Mouse (Mus musculus) neural tube, embryonic 13.5 days (tissue): Measurements from ENCODE around the gene Muc2. TPM values are rescaled to one million over a fixed set of nuclear protein-coding genes. Genes with fewer than 3 reads are reported as not detected.

Source experiments
- ATAC-seq: fragments of 200-750 bp; cut with Nextera tagmentation; 2 replicates; pipeline ENCODE4 v1.8.0; 2017; ENCODE audit warnings: low read depth, mild to moderate bottlenecking, moderate TSS enrichment, moderate library complexity
- H3K27ac ChIP-seq: fragments of 300-500 bp; sonication (generic); replicated peaks from 2 replicates; pipeline ENCODE4 v1.5.1; 2015; ENCODE audit warnings: moderate library complexity, mild to moderate bottlenecking, inconsistent platforms
- H3K27me3 ChIP-seq: fragments of 300-500 bp; sonication (generic); 2 replicates; pipeline ENCODE4 v1.6.1; 2015; ENCODE audit warnings: mild to moderate bottlenecking, inconsistent platforms
- H3K36me3 ChIP-seq: fragments of 300-500 bp; sonication (generic); 2 replicates; pipeline ENCODE4 v1.6.1; 2015; ENCODE audit warnings: mild to moderate bottlenecking, inconsistent platforms
- H3K4me1 ChIP-seq: fragments of 300-500 bp; sonication (generic); replicated peaks from 2 replicates; pipeline ENCODE4 v1.6.1; 2015; ENCODE audit warnings: inconsistent platforms
- H3K4me2 ChIP-seq: fragments of 300-500 bp; sonication (generic); 2 replicates; pipeline ENCODE4 v1.6.1; 2015; ENCODE audit warnings: inconsistent platforms, mild to moderate bottlenecking, moderate library complexity
- H3K4me3 ChIP-seq: fragments of 300-500 bp; sonication (generic); 2 replicates; pipeline ENCODE4 v1.5.1; 2015; ENCODE audit warnings: mild to moderate bottlenecking, inconsistent platforms
- H3K9ac ChIP-seq: fragments of 300-500 bp; sonication (generic); 2 replicates; pipeline ENCODE4 v1.6.1; 2015; ENCODE audit warnings: moderate library complexity, mild to moderate bottlenecking, inconsistent platforms
- H3K9me3 ChIP-seq: fragments of 300-500 bp; sonication (generic); 2 replicates; pipeline ENCODE4 v1.6.1; 2016; ENCODE audit warnings: inconsistent platforms
- WGBS: fragments of 180-500 bp; shearing (Covaris S2); methylation state at CpG from one replicate; pipeline ENCODE4 v1.1.7; 2015; 5-methylcytosine and 5-hydroxymethylcytosine counted together
- polyA plus RNA-seq: library from polyadenylated mRNA; unstranded; fragments of >200 nt; fragmentation: Nextera tagmentation; extraction: Ambion mirVana; gene quantifications from 2 replicates; pipeline ENCODE4 v1.2.1, GENCODE M21; 2015

Muc2 gene
- polyA plus RNA-seq, 1 experiment from 2014 or later = 0.81 TPM

DNA sequence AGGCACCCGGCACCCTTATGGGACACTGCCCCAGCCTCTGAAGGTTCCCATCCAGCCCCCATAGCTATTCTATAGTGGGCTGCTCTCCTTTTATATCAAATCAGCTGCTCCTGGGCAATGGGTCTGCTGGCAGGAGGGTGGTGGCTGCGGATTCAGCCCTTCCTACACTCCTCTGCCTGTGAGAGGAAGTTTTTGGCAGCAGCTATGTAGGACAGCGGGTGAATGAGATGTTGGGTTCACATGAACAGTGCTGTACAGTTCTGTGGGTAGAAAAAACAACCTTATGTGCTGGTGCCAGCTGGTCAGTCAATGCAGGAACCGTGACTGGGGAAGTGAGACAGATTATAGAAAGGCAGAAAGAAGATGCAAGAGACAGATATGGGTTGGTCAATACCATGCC is 11.2 kb upstream of the Muc2 start:
- no peak overlapping the region for H3K9ac ChIP-seq
- H3K4me3 ChIP-seq = no peak overlapping the region
- no peak overlapping the region for H3K4me2 ChIP-seq
- 81% methylated on average over 4 of the region's 4 CpGs for WGBS
- no peak overlapping the region for H3K27ac ChIP-seq
- H3K4me1 ChIP-seq = no peaks in the 10 kb centered on the region
- no peaks in the 10 kb centered on the region for H3K27me3 ChIP-seq
- no peaks in the 10 kb centered on the region for H3K36me3 ChIP-seq
- no peak for ATAC-seq
- H3K9me3 ChIP-seq = no peaks in the 10 kb centered on the region

DNA sequence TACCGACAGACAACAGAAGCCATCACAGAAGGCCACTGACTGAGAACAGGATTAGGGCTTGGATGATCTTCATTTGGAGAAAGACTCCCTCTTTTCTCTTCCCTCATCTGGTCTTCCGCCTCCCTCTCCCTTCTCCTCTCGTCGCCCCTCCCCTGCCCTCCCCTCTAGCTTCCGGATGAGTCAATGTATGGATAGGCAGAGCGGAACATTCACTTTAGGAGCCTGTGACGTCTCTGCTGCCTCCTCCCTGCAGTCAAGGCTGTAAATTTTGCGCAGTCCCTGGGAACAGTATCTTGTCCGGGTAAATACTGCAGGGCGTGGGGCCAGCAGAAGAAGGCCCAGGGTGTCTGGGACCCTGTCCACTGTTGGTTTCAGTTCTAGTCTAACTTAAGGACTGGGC is 2.8 kb upstream of the Muc2 start:
- H3K9ac ChIP-seq = no peak overlapping the region
- H3K4me1 ChIP-seq = no peaks in the 10 kb centered on the region
- H3K27ac ChIP-seq = no peak overlapping the region
- H3K4me3 ChIP-seq = no peak overlapping the region
- H3K36me3 ChIP-seq = no peaks in the 10 kb centered on the region
- WGBS = 45% methylated on average over 10 of the region's 10 CpGs
- no peak for ATAC-seq
- no peaks in the 10 kb centered on the region for H3K9me3 ChIP-seq
- H3K4me2 ChIP-seq = no peak overlapping the region
- no peaks in the 10 kb centered on the region for H3K27me3 ChIP-seq

DNA sequence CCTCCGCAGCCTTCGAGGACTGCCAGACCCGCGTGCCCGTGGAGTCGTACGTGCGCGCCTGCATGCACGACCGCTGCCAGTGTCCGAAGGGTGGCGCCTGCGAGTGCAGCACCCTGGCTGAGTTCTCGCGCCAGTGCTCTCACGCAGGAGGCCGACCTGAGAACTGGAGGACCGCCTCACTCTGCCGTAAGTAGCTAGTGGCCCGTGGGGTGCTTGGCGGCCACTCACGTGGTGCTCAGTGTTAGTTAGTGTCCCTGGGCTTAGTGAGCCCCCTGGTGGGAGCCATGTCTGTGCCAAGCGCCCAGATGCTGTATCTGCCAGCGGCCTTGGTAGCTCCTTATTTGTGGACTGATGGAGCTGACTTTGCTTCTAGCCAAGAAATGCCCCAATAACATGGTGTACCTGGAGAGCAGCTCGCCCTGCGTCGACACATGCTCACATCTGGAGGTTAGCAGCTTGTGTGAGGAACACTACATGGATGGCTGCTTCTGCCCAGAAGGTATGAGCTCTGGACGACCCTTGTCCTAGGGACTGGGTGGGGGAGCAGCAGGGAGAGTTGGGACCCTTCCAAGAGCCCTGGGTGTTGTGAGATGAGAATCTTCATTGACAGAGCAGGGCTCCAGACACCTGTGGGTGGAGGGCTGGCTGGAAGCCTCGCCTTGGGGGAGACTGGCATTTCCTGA is 3.6 kb downstream of the Muc2 start:
- H3K9ac ChIP-seq = no peak overlapping the region
- no peaks in the 10 kb centered on the region for H3K9me3 ChIP-seq
- no peak for ATAC-seq
- no peak overlapping the region for H3K27ac ChIP-seq
- no peaks in the 10 kb centered on the region for H3K36me3 ChIP-seq
- no peaks in the 10 kb centered on the region for H3K4me1 ChIP-seq
- no peaks in the 10 kb centered on the region for H3K27me3 ChIP-seq
- 50% methylated on average over 30 of the region's 30 CpGs for WGBS
- H3K4me3 ChIP-seq = no peak overlapping the region
- peak overlapping the region; percentile 43 for H3K4me2 ChIP-seq

DNA sequence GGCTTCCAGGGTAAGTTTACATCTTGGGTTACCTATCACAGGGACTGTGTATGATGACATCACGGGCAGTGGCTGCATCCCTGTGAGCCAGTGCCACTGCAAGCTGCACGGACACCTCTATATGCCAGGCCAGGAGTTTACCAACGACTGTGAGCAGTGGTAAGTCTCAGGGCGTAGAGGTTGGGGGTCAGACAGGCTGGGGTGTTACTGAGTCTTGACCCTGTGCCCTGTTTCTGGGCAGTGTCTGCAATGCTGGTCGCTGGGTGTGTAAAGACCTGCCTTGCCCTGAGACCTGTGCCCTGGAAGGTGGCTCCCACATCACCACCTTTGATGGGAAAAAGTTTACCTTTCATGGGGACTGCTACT is 4.1 kb downstream of the Muc2 start:
- no peak overlapping the region for H3K4me2 ChIP-seq
- no peak overlapping the region for H3K9ac ChIP-seq
- no peaks in the 10 kb centered on the region for H3K4me1 ChIP-seq
- WGBS = 79% methylated on average over 5 of the region's 5 CpGs
- ATAC-seq = no peak
- H3K36me3 ChIP-seq = no peaks in the 10 kb centered on the region
- H3K9me3 ChIP-seq = no peaks in the 10 kb centered on the region
- H3K27me3 ChIP-seq = no peaks in the 10 kb centered on the region
- H3K4me3 ChIP-seq = no peak overlapping the region
- H3K27ac ChIP-seq = no peak overlapping the region

DNA sequence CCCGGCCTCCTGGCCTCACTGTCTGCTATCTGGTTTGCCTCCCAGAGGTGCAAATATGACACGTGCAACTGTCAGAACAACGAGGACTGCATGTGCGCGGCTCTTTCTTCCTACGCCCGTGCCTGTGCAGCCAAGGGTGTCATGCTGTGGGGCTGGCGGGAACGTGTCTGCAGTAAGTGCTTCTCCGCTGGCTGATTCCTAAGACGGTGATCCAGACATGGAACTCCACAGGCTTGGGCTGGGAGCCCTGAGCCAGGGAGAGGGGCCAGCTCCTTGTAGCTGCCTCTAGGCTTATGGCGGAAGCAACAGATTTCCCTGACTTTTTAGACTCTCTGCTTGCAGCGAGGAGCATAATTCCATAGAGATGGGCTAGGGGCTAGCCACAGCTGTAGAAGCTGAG is 6.4 kb downstream of the Muc2 start:
- Histone ChIP-seq H3K36me3 (no peaks in the 10 kb centered on the region), H3K9ac (no peak overlapping the region), H3K4me1 (no peaks in the 10 kb centered on the region), H3K27ac (no peak overlapping the region), H3K4me3 (no peak overlapping the region), H3K9me3 (no peaks in the 10 kb centered on the region), H3K27me3 (no peaks in the 10 kb centered on the region), H3K4me2 (no peak overlapping the region)
- ATAC-seq = no peak
- 83% methylated on average over 13 of the region's 13 CpGs for WGBS

DNA sequence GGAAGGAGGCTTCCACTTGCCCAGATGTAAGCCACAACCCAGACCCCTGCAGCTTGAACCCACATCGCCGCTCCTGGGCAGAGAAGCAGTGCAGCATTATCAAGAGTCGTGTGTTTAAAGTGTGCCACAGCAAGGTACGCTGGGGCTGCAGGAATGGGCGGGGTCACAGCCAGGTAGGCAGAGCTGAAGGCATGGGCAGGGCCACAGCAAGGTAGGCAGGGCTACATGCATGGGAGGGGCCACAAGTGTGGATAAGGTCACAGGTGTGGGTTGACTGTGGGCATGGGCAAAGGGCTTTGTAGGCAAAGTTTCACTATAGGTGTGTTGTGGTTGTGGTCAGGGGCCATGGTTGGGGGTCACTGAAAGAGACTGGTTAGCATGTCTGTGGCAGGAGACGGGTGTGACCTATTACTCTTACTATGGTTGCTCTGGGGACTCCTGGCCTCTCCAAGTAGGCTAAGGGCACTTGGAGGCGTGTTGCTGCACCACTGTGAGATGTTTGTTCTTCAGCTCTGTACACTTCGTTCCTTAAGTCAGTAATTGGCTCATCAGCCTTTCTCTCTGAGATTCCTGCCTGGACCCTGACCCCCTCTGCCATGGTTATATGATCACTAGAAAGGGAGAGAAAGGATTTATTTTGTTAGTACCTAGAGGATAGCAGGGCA is 9.5 kb downstream of the Muc2 start:
- ATAC-seq = no peak
- no peaks in the 10 kb centered on the region for H3K36me3 ChIP-seq
- H3K4me1 ChIP-seq = no peaks in the 10 kb centered on the region
- H3K4me3 ChIP-seq = no peak overlapping the region
- no peak overlapping the region for H3K4me2 ChIP-seq
- no peak overlapping the region for H3K9ac ChIP-seq
- H3K27me3 ChIP-seq = no peaks in the 10 kb centered on the region
- no peak overlapping the region for H3K27ac ChIP-seq
- H3K9me3 ChIP-seq = no peaks in the 10 kb centered on the region
- whole genome bisulfite sequencing = 84% methylated on average over 8 of the region's 8 CpGs

DNA sequence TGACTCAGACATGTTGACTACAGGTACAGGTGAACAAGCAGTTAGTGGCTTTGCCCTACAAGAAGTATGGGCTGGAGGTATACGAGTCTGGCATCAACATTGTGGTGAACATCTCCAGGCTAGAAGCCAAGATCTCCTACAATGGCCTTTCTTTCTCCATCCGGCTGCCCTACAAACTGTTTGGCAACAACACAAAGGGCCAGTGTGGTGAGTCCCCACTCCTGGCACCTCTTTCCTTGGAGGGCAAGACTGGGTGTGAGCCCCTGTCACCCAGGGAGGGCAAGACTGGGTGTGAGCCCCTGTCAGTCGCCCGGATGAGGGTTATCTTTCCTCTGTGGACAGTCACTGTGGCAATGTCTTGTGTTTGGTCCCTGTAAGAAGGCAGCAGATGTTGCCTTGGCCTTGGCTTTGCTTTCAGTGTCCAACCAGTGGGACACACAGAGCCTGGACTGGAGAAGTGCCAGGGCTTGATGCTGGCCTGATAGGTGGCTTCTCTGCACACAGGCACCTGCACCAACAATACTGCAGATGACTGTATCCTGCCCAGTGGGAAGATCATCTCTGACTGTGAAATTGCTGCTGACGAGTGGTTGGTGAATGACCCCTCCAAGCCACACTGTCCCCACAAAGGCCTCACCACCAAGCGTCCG is 57.4 kb downstream of the Muc2 start:
- Histone ChIP-seq H3K9ac (no peak overlapping the region), H3K9me3 (no peaks in the 10 kb centered on the region), H3K36me3 (no peaks in the 10 kb centered on the region), H3K27ac (no peak overlapping the region), H3K4me1 (no peaks in the 10 kb centered on the region), H3K27me3 (no peaks in the 10 kb centered on the region), H3K4me3 (no peak overlapping the region), H3K4me2 (no peak overlapping the region)
- 87% methylated on average over 7 of the region's 7 CpGs for WGBS
- no peak for ATAC-seq

DNA sequence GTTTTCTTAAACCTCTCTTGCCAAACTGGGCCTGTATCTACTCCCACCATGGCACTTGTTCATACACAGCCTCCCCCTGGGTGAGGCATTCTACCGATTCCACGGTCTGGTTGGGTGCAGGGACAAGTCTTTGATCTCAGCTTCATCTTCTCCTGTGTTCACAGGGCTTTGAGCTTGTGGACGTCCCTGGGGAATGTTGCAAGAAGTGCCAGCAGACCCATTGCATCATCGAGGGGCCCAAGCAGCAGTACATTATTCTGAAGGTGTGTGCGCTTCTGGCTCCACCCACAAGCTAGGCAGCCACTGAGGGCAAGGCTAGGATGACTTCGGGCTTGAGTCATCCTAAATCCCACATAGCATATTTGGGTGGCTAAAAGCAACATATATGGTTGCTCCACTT is 62.4 kb downstream of the Muc2 start:
- 85% methylated on average over 6 of the region's 6 CpGs for WGBS
- Histone ChIP-seq H3K4me2 (no peak overlapping the region), H3K36me3 (no peaks in the 10 kb centered on the region), H3K27me3 (no peaks in the 10 kb centered on the region), H3K9me3 (no peaks in the 10 kb centered on the region), H3K27ac (no peak overlapping the region), H3K4me1 (no peaks in the 10 kb centered on the region), H3K4me3 (no peak overlapping the region), H3K9ac (no peak overlapping the region)
- no peak for ATAC-seq

DNA sequence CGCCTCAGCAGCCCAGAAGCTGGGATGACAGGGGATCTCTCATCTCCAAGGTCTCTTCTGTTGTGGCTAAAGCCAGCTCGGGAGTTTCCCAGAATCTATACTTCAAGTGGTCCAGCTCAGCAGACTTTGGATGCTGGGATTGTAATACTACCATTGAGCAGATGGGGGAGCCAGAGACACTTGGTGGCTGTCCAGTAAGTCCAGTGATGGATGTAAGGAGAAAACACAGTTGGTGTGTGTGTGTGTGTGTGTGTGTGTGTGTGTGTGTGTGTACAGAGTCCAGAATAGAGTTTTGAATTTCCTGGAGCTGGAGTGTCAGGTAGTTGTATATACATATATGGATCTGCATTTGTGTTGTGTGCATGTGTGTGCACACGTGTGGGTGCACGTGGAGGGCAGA is 65.7 kb downstream of the Muc2 start:
- no peaks in the 10 kb centered on the region for H3K36me3 ChIP-seq
- H3K4me3 ChIP-seq = no peak overlapping the region
- 54% methylated on average over 4 of the region's 4 CpGs for WGBS
- ATAC-seq = 0 out of 2 replicates have a peak, but pooled peaks have one; percentile 40
- H3K4me1 ChIP-seq = no peaks in the 10 kb centered on the region
- H3K9me3 ChIP-seq = no peaks in the 10 kb centered on the region
- H3K27me3 ChIP-seq = no peaks in the 10 kb centered on the region
- no peak overlapping the region for H3K4me2 ChIP-seq
- no peak overlapping the region for H3K27ac ChIP-seq
- H3K9ac ChIP-seq = no peak overlapping the region

DNA sequence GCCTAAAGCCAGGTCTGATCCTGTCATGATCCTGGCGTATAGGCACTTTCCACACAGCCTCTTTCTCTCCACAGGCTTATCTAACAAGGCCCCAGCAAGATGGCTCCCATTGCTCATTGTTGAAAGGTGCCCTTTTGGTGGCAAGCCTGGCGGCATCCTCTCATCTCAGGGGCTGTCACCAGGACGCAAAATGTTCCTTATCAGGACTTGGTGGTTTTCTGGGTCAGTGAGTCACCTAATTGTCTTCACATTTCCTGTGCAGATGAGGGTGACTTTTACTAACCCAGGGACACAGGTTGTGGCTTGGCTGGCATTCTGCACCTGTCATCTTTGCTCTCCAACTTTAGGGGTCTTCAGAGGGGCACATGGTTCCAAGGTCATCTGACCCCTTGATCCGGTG is 68.2 kb downstream of the Muc2 start:
- Histone ChIP-seq H3K27me3 (no peaks in the 10 kb centered on the region), H3K9ac (no peak overlapping the region), H3K9me3 (no peaks in the 10 kb centered on the region), H3K36me3 (no peaks in the 10 kb centered on the region), H3K4me1 (no peaks in the 10 kb centered on the region), H3K27ac (no peak overlapping the region), H3K4me3 (no peak overlapping the region), H3K4me2 (no peak overlapping the region)
- 83% methylated on average over 4 of the region's 4 CpGs for WGBS
- no peak for ATAC-seq

DNA sequence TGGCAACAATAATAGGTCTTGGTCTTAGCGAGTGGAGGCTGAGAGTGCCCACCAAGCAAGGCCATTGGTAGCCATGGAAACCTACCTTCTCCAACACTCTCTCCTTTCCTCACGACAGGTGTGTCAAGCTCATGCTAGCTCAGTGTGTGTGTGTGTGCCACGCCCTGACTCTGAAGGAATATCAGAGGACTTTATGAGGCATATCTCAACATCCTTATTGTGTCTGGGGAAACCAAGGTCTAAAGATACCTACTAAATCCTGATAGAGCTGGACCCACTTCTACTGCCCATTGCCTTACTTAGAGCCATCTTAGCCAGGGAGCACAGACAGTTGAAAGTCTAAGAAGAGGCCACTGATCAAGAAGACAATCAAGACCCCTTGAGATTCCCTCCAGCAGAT is 80.4 kb downstream of the Muc2 start:
- no peak overlapping the region for H3K4me3 ChIP-seq
- no peaks in the 10 kb centered on the region for H3K36me3 ChIP-seq
- H3K4me2 ChIP-seq = no peak overlapping the region
- whole genome bisulfite sequencing = 89% methylated on average over 3 of the region's 3 CpGs
- ATAC-seq = no peak
- H3K27me3 ChIP-seq = no peaks in the 10 kb centered on the region
- H3K9me3 ChIP-seq = no peaks in the 10 kb centered on the region
- H3K27ac ChIP-seq = no peak overlapping the region
- H3K9ac ChIP-seq = no peak overlapping the region
- peaks cover 9% of the 10 kb centered on the region for H3K4me1 ChIP-seq

DNA sequence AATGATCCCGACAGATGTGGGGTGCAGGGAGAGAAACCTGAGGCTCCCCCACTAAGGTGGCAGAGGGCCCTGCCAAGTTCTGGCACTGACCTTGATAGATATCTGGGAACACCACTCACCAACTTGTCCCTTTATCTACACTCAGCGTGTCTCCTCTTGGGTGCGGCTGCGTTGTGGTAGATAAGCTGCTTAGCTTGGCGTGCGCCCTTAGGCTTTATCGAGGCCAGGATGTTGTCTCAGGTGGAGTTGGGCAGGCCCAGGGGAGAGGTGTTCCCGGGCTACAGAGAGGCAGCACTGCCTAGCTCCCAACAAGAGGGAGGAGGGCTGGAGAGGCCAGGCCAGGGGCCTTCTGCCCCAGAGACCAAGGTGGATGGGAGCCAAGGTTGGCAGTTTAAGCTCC is 80.8 kb downstream of the Muc2 start:
- Histone ChIP-seq H3K36me3 (no peaks in the 10 kb centered on the region), H3K27me3 (no peaks in the 10 kb centered on the region), H3K4me2 (no peak overlapping the region), H3K4me1 (peaks cover 9% of the 10 kb centered on the region), H3K9ac (no peak overlapping the region), H3K27ac (no peak overlapping the region), H3K9me3 (no peaks in the 10 kb centered on the region), H3K4me3 (no peak overlapping the region)
- 87% methylated on average over 8 of the region's 8 CpGs for WGBS
- no peak for ATAC-seq
